Mouse (Mus musculus) forebrain, embryonic 10.5 days (tissue): ENCODE data around the gene Cd22. TPM values are rescaled to one million over a fixed set of nuclear protein-coding genes. Genes with fewer than 3 reads are reported as not detected.
"Not testable (repeated sequence)": the region's sequence is repeated elsewhere in the genome, so short reads cannot be mapped to it uniquely, and the experiment has no call there.

Experiments
- DNase-seq: peaks from one replicate; pipeline ENCODE4 v3.0.0-alpha.2; 2017; ENCODE audit warnings: low spot score; ENCODE audit errors: extremely low spot score
- H3K27ac ChIP-seq: fragments of 300-500 bp; sonication (generic); 2 replicates; pipeline ENCODE4 v1.5.1; 2016; ENCODE audit warnings: mild to moderate bottlenecking
- H3K27me3 ChIP-seq: fragments of 300-500 bp; sonication (generic); 2 replicates; pipeline ENCODE4 v1.6.1; 2016; ENCODE audit warnings: mild to moderate bottlenecking; ENCODE audit not compliant: poor library complexity, severe bottlenecking
- H3K36me3 ChIP-seq: fragments of 300-500 bp; sonication (generic); replicated peaks from 2 replicates; pipeline ENCODE4 v1.6.1; 2016; ENCODE audit warnings: mild to moderate bottlenecking, moderate library complexity
- H3K4me1 ChIP-seq: fragments of 300-500 bp; sonication (generic); 2 replicates; pipeline ENCODE4 v1.6.1; 2016
- H3K4me3 ChIP-seq: fragments of 300-500 bp; sonication (generic); 2 replicates; pipeline ENCODE4 v1.5.1; 2016; ENCODE audit warnings: mild to moderate bottlenecking, moderate library complexity
- H3K9me3 ChIP-seq: fragments of 300-500 bp; sonication (generic); 2 replicates; pipeline ENCODE4 v1.6.1; 2016; ENCODE audit warnings: mild to moderate bottlenecking, moderate library complexity
- WGBS: fragments of 180-500 bp; shearing (Covaris S2); methylation state at CpG from one replicate; pipeline ENCODE4 v1.1.7; 2016; 5-methylcytosine and 5-hydroxymethylcytosine counted together
- polyA plus RNA-seq: library from polyadenylated mRNA; unstranded; fragments of >200 nt; fragmentation: Nextera tagmentation; extraction: Ambion mirVana; gene quantifications from 2 replicates; pipeline ENCODE4 v1.2.1, GENCODE M21; 2016

The Cd22 gene
- not detected in 2 replicates for polyA plus RNA-seq

GRCm38 (mm10) chr7:30880176-30880575, at the start of gene Cd22:
Gene Cd22, minus strand, starts transcription at chr7:30880342.
- Histone ChIP-seq H3K27ac (no peak within 1 kb of the TSS), H3K4me3 (no peak within 1 kb of the TSS), H3K4me1 (no peaks in the 10 kb centered on the region), H3K36me3 (no peaks in the 10 kb centered on the region), H3K9me3 (peaks cover 5% of the 10 kb centered on the region; the same call in 1 of the 2 replicates), H3K27me3 (no peaks in the 10 kb centered on the region)
- no peak for DNase-seq
- 75% methylated on average over 7 of the region's 7 CpGs for WGBS

- DNase-seq, H3K36me3 ChIP-seq, H3K27me3 ChIP-seq, H3K9me3 ChIP-seq, H3K27ac ChIP-seq, H3K4me3 ChIP-seq, H3K4me1 ChIP-seq: not testable (repeated sequence)
- 72% methylated on average over 2 of the region's 2 CpGs for WGBS
These were observed 44.4 kb upstream of the Cd22 start, which contains the start of gene Hamp2 for GRCm38 (mm10) chr7:30924581-30924980. Gene Hamp2, minus strand, starts transcription at chr7:30924681.

GRCm38 (mm10) chr7:30924071-30924470, 43.9 kb upstream of the Cd22 start:
- Histone ChIP-seq H3K9me3 (no peaks in the 10 kb centered on the region), H3K27me3 (no peaks in the 10 kb centered on the region), H3K27ac (no peak overlapping the region), H3K4me3 (no peak overlapping the region), H3K36me3 (no peaks in the 10 kb centered on the region), H3K4me1 (no peaks in the 10 kb centered on the region)
- WGBS, result 75% methylated on average over 3 of the region's 3 CpGs
- no peak for DNase-seq

- H3K27me3 ChIP-seq, H3K27ac ChIP-seq, H3K9me3 ChIP-seq, H3K4me3 ChIP-seq, H3K4me1 ChIP-seq, DNase-seq, H3K36me3 ChIP-seq: not testable (repeated sequence)
- 75% methylated on average over 3 of the region's 3 CpGs for WGBS
These were observed 42.3 kb upstream of the Cd22 start for GRCm38 (mm10) chr7:30922490-30922889.

GRCm38 (mm10) chr7:30920217-30920616, 40.1 kb upstream of the Cd22 start:
- no peaks in the 10 kb centered on the region for H3K36me3 ChIP-seq
- peaks cover 11% of the 10 kb centered on the region for H3K4me1 ChIP-seq
- H3K4me3 ChIP-seq, result no peak overlapping the region
- WGBS, result 63% methylated on average over 3 of the region's 3 CpGs
- H3K27ac ChIP-seq, result no peak overlapping the region
- H3K9me3 ChIP-seq, result no peaks in the 10 kb centered on the region
- no peak for DNase-seq
- H3K27me3 ChIP-seq, result no peaks in the 10 kb centered on the region

- no peaks in the 10 kb centered on the region for H3K9me3 ChIP-seq
- no peak overlapping the region for H3K27ac ChIP-seq
- H3K36me3 ChIP-seq, result no peaks in the 10 kb centered on the region
- H3K4me3 ChIP-seq, result no peak overlapping the region
- WGBS, result 47% methylated on average over 4 of the region's 4 CpGs
- DNase-seq, result no peak
- peaks cover 14% of the 10 kb centered on the region for H3K4me1 ChIP-seq
- no peaks in the 10 kb centered on the region for H3K27me3 ChIP-seq
These were observed 37.1 kb upstream of the Cd22 start for GRCm38 (mm10) chr7:30917219-30917618.

GRCm38 (mm10) chr7:30916713-30917112, 36.6 kb upstream of the Cd22 start:
- H3K27ac ChIP-seq, result no peak overlapping the region
- WGBS, result 17% methylated on average over 6 of the region's 6 CpGs

GRCm38 (mm10) chr7:30914732-30915131, 34.6 kb upstream of the Cd22 start, which contains the start of gene Mag:
Gene Mag, minus strand, starts transcription at chr7:30914873.
- WGBS, result 72% methylated on average over 8 of the region's 8 CpGs
- Histone ChIP-seq H3K27me3 (no peaks in the 10 kb centered on the region), H3K36me3 (no peaks in the 10 kb centered on the region), H3K9me3 (no peaks in the 10 kb centered on the region), H3K4me1 (peaks cover 14% of the 10 kb centered on the region), H3K4me3 (no peak within 1 kb of the TSS), H3K27ac (no peak within 1 kb of the TSS)
- DNase-seq, result no peak

More at GRCm38 (mm10) chr7:30916713-30917112, 36.6 kb upstream of the Cd22 start:
- H3K27me3 ChIP-seq, result no peaks in the 10 kb centered on the region
- H3K36me3 ChIP-seq, result no peaks in the 10 kb centered on the region
- no peak for DNase-seq
- peaks cover 14% of the 10 kb centered on the region for H3K4me1 ChIP-seq
- H3K9me3 ChIP-seq, result no peaks in the 10 kb centered on the region
- H3K4me3 ChIP-seq, result no peak overlapping the region

- Histone ChIP-seq H3K9me3 (no peaks in the 10 kb centered on the region), H3K4me1 (peaks cover 14% of the 10 kb centered on the region), H3K27ac (no peak overlapping the region), H3K4me3 (no peak overlapping the region), H3K27me3 (peaks cover 18% of the 10 kb centered on the region; the same call in 1 of the 2 replicates), H3K36me3 (no peaks in the 10 kb centered on the region)
- WGBS, result 84% methylated on average over 6 of the region's 6 CpGs
- DNase-seq, result no peak
These were observed 29.6 kb upstream of the Cd22 start for GRCm38 (mm10) chr7:30909773-30910172.

GRCm38 (mm10) chr7:30908992-30909431, 28.9 kb upstream of the Cd22 start:
- 25% methylated on average over 16 of the region's 17 CpGs for WGBS

GRCm38 (mm10) chr7:30908277-30908991, 28.3 kb upstream of the Cd22 start:
- peaks cover 13% of the 10 kb centered on the region for H3K4me1 ChIP-seq
- H3K4me3 ChIP-seq, result peak overlapping the region; percentile 49
- WGBS, result under 1% methylated on average over 24 of the region's 26 CpGs
- no peaks in the 10 kb centered on the region for H3K36me3 ChIP-seq
- H3K9me3 ChIP-seq, result no peaks in the 10 kb centered on the region
- H3K27me3 ChIP-seq, result peaks cover 18% of the 10 kb centered on the region; the same call in 1 of the 2 replicates
- DNase-seq, result peak; percentile 60
- H3K27ac ChIP-seq, result no peak overlapping the region

More at GRCm38 (mm10) chr7:30908992-30909431, 28.9 kb upstream of the Cd22 start:
- Histone ChIP-seq H3K9me3 (no peaks in the 10 kb centered on the region), H3K4me1 (peaks cover 13% of the 10 kb centered on the region), H3K4me3 (peak overlapping the region; percentile 49), H3K36me3 (no peaks in the 10 kb centered on the region), H3K27ac (no peak overlapping the region), H3K27me3 (peaks cover 18% of the 10 kb centered on the region; the same call in 1 of the 2 replicates)
- no peak for DNase-seq

- peaks cover 14% of the 10 kb centered on the region; the same call in 1 of the 2 replicates for H3K27me3 ChIP-seq
- DNase-seq, result no peak
- H3K4me3 ChIP-seq, result no peak overlapping the region
- H3K4me1 ChIP-seq, result peaks cover 17% of the 10 kb centered on the region
- H3K27ac ChIP-seq, result no peak overlapping the region
- WGBS, result 57% methylated on average over 4 of the region's 4 CpGs
- H3K9me3 ChIP-seq, result no peaks in the 10 kb centered on the region
- H3K36me3 ChIP-seq, result no peaks in the 10 kb centered on the region
These were observed 23.9 kb upstream of the Cd22 start for GRCm38 (mm10) chr7:30904042-30904441.

GRCm38 (mm10) chr7:30895217-30895616, 15.1 kb upstream of the Cd22 start:
- WGBS, result 92% methylated on average over 3 of the region's 3 CpGs
- Histone ChIP-seq H3K4me3 (no peak overlapping the region), H3K9me3 (no peaks in the 10 kb centered on the region), H3K36me3 (no peaks in the 10 kb centered on the region), H3K4me1 (peaks cover 20% of the 10 kb centered on the region), H3K27ac (no peak overlapping the region), H3K27me3 (no peaks in the 10 kb centered on the region)
- DNase-seq, result no peak
